Mouse (Mus musculus) brain, embryonic 14.5 days (tissue): ENCODE data around the gene Grin2d.

Experiments
- CTCF ChIP-seq: fragments of 200-500 bp; IDR thresholded peaks from 2 replicates; pipeline ENCODE4 v1.5.1; 2012; ENCODE audit warnings: inconsistent platforms, mild to moderate bottlenecking, moderate library complexity, borderline replicate concordance; ENCODE audit not compliant: insufficient read depth, insufficient read length; ENCODE audit errors: extremely low read depth
- POLR2A ChIP-seq: fragments of 200-500 bp; IDR thresholded peaks from 2 replicates; pipeline ENCODE4 v1.6.1; 2012; ENCODE audit warnings: mild to moderate bottlenecking, inconsistent platforms, borderline replicate concordance; ENCODE audit not compliant: poor library complexity, insufficient read depth, insufficient read length, severe bottlenecking; ENCODE audit errors: extremely low read depth

- TF ChIP-seq POLR2A, result peak; percentile 12; the same call in 1 of the 2 replicates
- TF ChIP-seq CTCF, result no peak
Observed at GRCm38 (mm10) chr7:45830427-45831127, 47.6 kb downstream of the Grin2d start, which contains the start of gene Grwd1.
